Mouse (Mus musculus): Measurements from ENCODE around the gene Ptpn3. TPM values are rescaled to one million over a fixed set of nuclear protein-coding genes. Genes with fewer than 3 reads are reported as not detected.

Gene Ptpn3
- total and polyA plus RNA-seq, 3 experiments: 4.7 to 8.4 TPM; not detected in 1

- Histone ChIP-seq H3K27ac (ENCODE audit: control insufficient read depth, low read depth, low read length) (no peak overlapping the region), H3K27me3 (ENCODE audit: control insufficient read depth in 1 of 2, insufficient read depth in 2 of 2, low read length in 2 of 2) (no peaks in the 10 kb centered on the region), H3K9me3 (replicated peaks; ENCODE audit: insufficient read depth, low read length) (no peaks in the 10 kb centered on the region), H3K36me3 (ENCODE audit: control insufficient read depth in 1 of 2, insufficient read depth in 2 of 2, low read length in 2 of 2) (no peaks in the 10 kb centered on the region), H3K79me2 (ENCODE audit: control insufficient read depth, insufficient read depth, low read length, poor library complexity) (no peaks in the 10 kb centered on the region), H3K9ac (ENCODE audit: control insufficient read depth, low read depth, low read length, poor library complexity, severe bottlenecking) (no peak overlapping the region), H3K4me1 (ENCODE audit: control insufficient read depth in 1 of 2, insufficient read depth in 2 of 2, low read length in 2 of 2) (no peaks in the 10 kb centered on the region; a peak in 1 of 4 replicates), H3K4me3 (ENCODE audit: control insufficient read depth in 1 of 2, insufficient read depth in 1 of 2, low read depth in 2 of 2, low read length in 2 of 2) (no peak overlapping the region)
- no peak for TF ChIP-seq POLR2A (IDR thresholded peaks at IDR 0.05; ENCODE audit: control insufficient read depth in 1 of 2, insufficient read depth in 1 of 2, low read depth in 1 of 2, low read length in 2 of 2, poor library complexity in 1 of 2)
- TF ChIP-seq BHLHE40 (IDR thresholded peaks at IDR 0.05; ENCODE audit: borderline replicate concordance, low read depth, low read length): no peak
- no peak for TF ChIP-seq NELFE (IDR thresholded peaks at IDR 0.05; ENCODE audit: low read depth, low read length)
- TF ChIP-seq KAT2A (conservative IDR thresholded peaks at IDR 0.05; ENCODE audit: low read depth, low read length): no peak
- no peak for TF ChIP-seq JUND (IDR thresholded peaks at IDR 0.05; ENCODE audit: low read depth, low read length)
- no peak for TF ChIP-seq CTCF (IDR thresholded peaks at IDR 0.05 in 2 of 3, conservative IDR thresholded peaks at IDR 0.05 in 1 of 3; ENCODE audit: control insufficient read depth in 1 of 3, insufficient read depth in 1 of 3, low read depth in 2 of 3, low read length in 3 of 3, poor library complexity in 1 of 3, severe bottlenecking in 1 of 3)
- no peak for TF ChIP-seq E2F4 (IDR thresholded peaks at IDR 0.05; ENCODE audit: borderline replicate concordance, low read depth, low read length)
- TF ChIP-seq RAD21 (IDR thresholded peaks at IDR 0.05; ENCODE audit: low read depth, low read length): no peak
- no peak for TF ChIP-seq NRF1 (IDR thresholded peaks at IDR 0.05; ENCODE audit: insufficient read depth, low read depth, low read length, poor library complexity, severe bottlenecking)
- TF ChIP-seq TCF12 (IDR thresholded peaks at IDR 0.05; ENCODE audit: low read depth, low read length): no peak
- no peak for TF ChIP-seq MYB (IDR thresholded peaks at IDR 0.05; ENCODE audit: low read depth, low read length)
- TF ChIP-seq TAL1 (IDR thresholded peaks at IDR 0.05; ENCODE audit: low read length): no peak
- no peak for TF ChIP-seq UBTF (IDR thresholded peaks at IDR 0.05; ENCODE audit: borderline replicate concordance, insufficient read depth, low read depth, low read length)
- no peak for TF ChIP-seq GATA1 (IDR thresholded peaks at IDR 0.05; ENCODE audit: low read depth, low read length)
- no peak for TF ChIP-seq MEF2A (IDR thresholded peaks at IDR 0.05; ENCODE audit: extremely low read depth, insufficient replicate concordance, low read depth, low read length, poor library complexity, severe bottlenecking)
- TF ChIP-seq ZMIZ1 (IDR thresholded peaks at IDR 0.05; ENCODE audit: low read depth, low read length): no peak
- TF ChIP-seq MYC (IDR thresholded peaks at IDR 0.05; ENCODE audit: low read depth, low read length): no peak
- no peak for TF ChIP-seq EP300 (IDR thresholded peaks at IDR 0.05; ENCODE audit: low read depth in 1 of 2, low read length in 2 of 2)
- no peak for DNase-seq (ENCODE audit: low read depth, low spot score)
Observed at GRCm38 (mm10) chr4:57214852-57215251, 86.8 kb downstream of the Ptpn3 start.

- Histone ChIP-seq H3K27ac (ENCODE audit: control insufficient read depth, low read depth, low read length) (no peak overlapping the region), H3K27me3 (ENCODE audit: control insufficient read depth in 1 of 2, insufficient read depth in 2 of 2, low read length in 2 of 2) (no peaks in the 10 kb centered on the region), H3K9ac (ENCODE audit: control insufficient read depth, low read depth, low read length, poor library complexity, severe bottlenecking) (no peak overlapping the region), H3K9me3 (replicated peaks; ENCODE audit: insufficient read depth, low read length) (no peaks in the 10 kb centered on the region), H3K4me1 (ENCODE audit: control insufficient read depth in 1 of 2, insufficient read depth in 2 of 2, low read length in 2 of 2) (no peaks in the 10 kb centered on the region; a peak in 1 of 4 replicates), H3K4me3 (ENCODE audit: control insufficient read depth in 1 of 2, insufficient read depth in 1 of 2, low read depth in 2 of 2, low read length in 2 of 2) (no peak overlapping the region), H3K36me3 (ENCODE audit: control insufficient read depth in 1 of 2, insufficient read depth in 2 of 2, low read length in 2 of 2) (no peaks in the 10 kb centered on the region), H3K79me2 (ENCODE audit: control insufficient read depth, insufficient read depth, low read length, poor library complexity) (no peaks in the 10 kb centered on the region)
- DNase-seq (ENCODE audit: low read depth, low spot score): peak; percentile 22
- TF ChIP-seq CHD1 (IDR thresholded peaks at IDR 0.05; ENCODE audit: low read depth, low read length): no peak
- no peak for TF ChIP-seq ZMIZ1 (IDR thresholded peaks at IDR 0.05; ENCODE audit: low read depth, low read length)
- no peak for TF ChIP-seq TBP (IDR thresholded peaks at IDR 0.05; ENCODE audit: low read depth, low read length)
- no peak for TF ChIP-seq MXI1 (IDR thresholded peaks at IDR 0.05; ENCODE audit: low read depth, low read length)
- no peak for TF ChIP-seq ELF1 (IDR thresholded peaks at IDR 0.05; ENCODE audit: low read depth, low read length)
- TF ChIP-seq SMC3 (IDR thresholded peaks at IDR 0.05; ENCODE audit: low read depth, low read length): no peak
- TF ChIP-seq POLR2AphosphoS5 (IDR thresholded peaks at IDR 0.05; ENCODE audit: borderline replicate concordance, low read depth, low read length): no peak
Observed at GRCm38 (mm10) chr4:57214114-57214513, 87.5 kb downstream of the Ptpn3 start.
